Mouse (Mus musculus) hindbrain, embryonic 16.5 days (tissue): ENCODE measurements around the gene 1700011L22Rik. TPM values are rescaled to one million over a fixed set of nuclear protein-coding genes. Genes with fewer than 3 reads are reported as not detected.

Experiments used
- ATAC-seq: fragments of 200-750 bp; cut with Nextera tagmentation; 2 replicates; pipeline ENCODE4 v1.8.0; 2017; ENCODE audit warnings: moderate TSS enrichment, moderate library complexity
- H3K27ac ChIP-seq: fragments of 300-500 bp; sonication (generic); 2 replicates; pipeline ENCODE4 v1.5.1; 2014; ENCODE audit warnings: low read depth, mild to moderate bottlenecking, control low read depth, low read length, moderate library complexity
- H3K27me3 ChIP-seq: fragments of 300-500 bp; sonication (generic); replicated peaks from 2 replicates; pipeline ENCODE4 v1.6.1; 2014; ENCODE audit warnings: low read length; ENCODE audit not compliant: control insufficient read depth, insufficient read depth
- H3K36me3 ChIP-seq: fragments of 300-500 bp; sonication (generic); 2 replicates; pipeline ENCODE4 v1.6.1; 2014; ENCODE audit warnings: mild to moderate bottlenecking, low read length, moderate library complexity, mixed read lengths; ENCODE audit not compliant: control insufficient read depth, insufficient read depth
- H3K4me1 ChIP-seq: fragments of 300-500 bp; sonication (generic); 2 replicates; pipeline ENCODE4 v1.6.1; 2014; ENCODE audit warnings: low read depth, low read length; ENCODE audit not compliant: control insufficient read depth, insufficient read depth
- H3K4me2 ChIP-seq: fragments of 300-500 bp; sonication (generic); 2 replicates; pipeline ENCODE4 v1.6.1; 2014; ENCODE audit warnings: mild to moderate bottlenecking, low read length, control low read depth, moderate library complexity
- H3K4me3 ChIP-seq: fragments of 300-500 bp; sonication (generic); 2 replicates; pipeline ENCODE4 v1.5.1; 2014; ENCODE audit warnings: mild to moderate bottlenecking, low read length, control low read depth, moderate library complexity
- H3K9ac ChIP-seq: fragments of 300-500 bp; sonication (generic); 2 replicates; pipeline ENCODE4 v1.6.1; 2014; ENCODE audit warnings: low read depth, mild to moderate bottlenecking, control low read depth, low read length, moderate library complexity
- H3K9me3 ChIP-seq: fragments of 300-500 bp; sonication (generic); 2 replicates; pipeline ENCODE4 v1.6.1; 2014; ENCODE audit warnings: mild to moderate bottlenecking, low read length, moderate library complexity; ENCODE audit not compliant: control insufficient read depth
- WGBS: fragments of 180-500 bp; shearing (Covaris S2); extraction: QIAGEN DNeasy Blood & Tissue Kit; methylation state at CpG from one replicate; pipeline ENCODE4 v1.1.7; 2014; 5-methylcytosine and 5-hydroxymethylcytosine counted together
- polyA plus RNA-seq: library from polyadenylated mRNA; unstranded; fragments of >200 nt; fragmentation: Nextera tagmentation; extraction: Ambion mirVana; gene quantifications from 2 replicates; pipeline ENCODE4 v1.2.1, GENCODE M21; 2015

1700011L22Rik gene
- polyA plus RNA-seq, 1 experiment from 2014 or later = not detected

GRCm38 (mm10) chr8:79225586-79225985 is 22.8 kb downstream of the 1700011L22Rik start:
- Histone ChIP-seq H3K9me3 (peaks cover 4% of the 10 kb centered on the region), H3K36me3 (no peaks in the 10 kb centered on the region), H3K4me2 (no peak overlapping the region), H3K9ac (no peak overlapping the region), H3K4me1 (no peaks in the 10 kb centered on the region), H3K27ac (no peak overlapping the region), H3K27me3 (no peaks in the 10 kb centered on the region), H3K4me3 (no peak overlapping the region)
- 87% methylated on average over 7 of the region's 7 CpGs for WGBS
- ATAC-seq = no peak

- WGBS = 39% methylated on average over 9 of the region's 9 CpGs
- no peak overlapping the region for H3K9ac ChIP-seq
- no peaks in the 10 kb centered on the region for H3K36me3 ChIP-seq
- H3K4me1 ChIP-seq = no peaks in the 10 kb centered on the region
- no peak for ATAC-seq
- no peak overlapping the region for H3K4me3 ChIP-seq
- no peak overlapping the region for H3K4me2 ChIP-seq
- peaks cover 4% of the 10 kb centered on the region for H3K9me3 ChIP-seq
- H3K27ac ChIP-seq = no peak overlapping the region
- H3K27me3 ChIP-seq = no peaks in the 10 kb centered on the region
Observed at GRCm38 (mm10) chr8:79224363-79224762, 24.0 kb downstream of the 1700011L22Rik start.

GRCm38 (mm10) chr8:79222752-79223141 is 25.6 kb downstream of the 1700011L22Rik start:
- ATAC-seq = peak; percentile 50; the same call in 1 of the 2 replicates
- no peak overlapping the region for H3K27ac ChIP-seq

DNA sequence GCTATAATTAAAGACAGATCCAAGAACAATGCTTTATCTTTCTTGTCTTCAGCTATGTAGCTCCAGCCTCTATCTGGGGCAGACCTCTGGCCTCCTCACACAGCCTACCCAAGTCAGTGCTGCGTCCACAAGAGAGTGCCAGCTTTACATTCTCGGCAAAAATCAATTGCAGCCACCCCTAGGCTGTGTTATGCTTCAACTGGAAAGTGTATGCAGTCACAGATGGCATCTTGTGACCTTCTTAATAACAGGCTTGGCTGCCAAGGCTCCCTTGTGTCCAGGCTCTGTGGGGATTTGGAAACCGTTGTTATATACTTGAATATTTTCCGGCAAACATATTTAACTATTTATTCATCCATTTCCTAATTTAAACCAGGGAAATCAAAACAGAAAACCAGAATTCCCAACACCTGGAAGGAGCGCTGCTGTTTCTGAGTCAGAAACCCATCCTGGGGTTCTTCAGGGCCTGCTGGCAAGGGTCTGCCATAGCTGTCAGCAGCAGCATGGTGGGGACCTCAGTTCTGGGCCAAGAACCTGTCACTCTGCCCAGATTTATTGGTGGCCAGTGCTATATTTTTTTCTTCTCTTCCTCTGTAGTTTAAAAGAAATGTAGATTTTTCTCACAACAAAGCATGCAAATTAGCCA is 26.1 kb downstream of the 1700011L22Rik start:
- H3K4me3 ChIP-seq = no peak overlapping the region
- H3K36me3 ChIP-seq = no peaks in the 10 kb centered on the region
- no peaks in the 10 kb centered on the region for H3K27me3 ChIP-seq
- WGBS = 43% methylated on average over 5 of the region's 5 CpGs
- H3K4me1 ChIP-seq = no peaks in the 10 kb centered on the region
- H3K27ac ChIP-seq = no peak overlapping the region
- H3K9ac ChIP-seq = no peak overlapping the region
- H3K4me2 ChIP-seq = no peak overlapping the region
- peaks cover 4% of the 10 kb centered on the region for H3K9me3 ChIP-seq
- peak; percentile 85; the same call in 1 of the 2 replicates for ATAC-seq

More at GRCm38 (mm10) chr8:79222752-79223141, 25.6 kb downstream of the 1700011L22Rik start:
- Histone ChIP-seq H3K4me1 (no peaks in the 10 kb centered on the region), H3K27me3 (no peaks in the 10 kb centered on the region), H3K4me3 (no peak overlapping the region), H3K9me3 (peaks cover 4% of the 10 kb centered on the region), H3K9ac (no peak overlapping the region), H3K36me3 (no peaks in the 10 kb centered on the region), H3K4me2 (no peak overlapping the region)
- 64% methylated on average over 5 of the region's 5 CpGs for WGBS

DNA sequence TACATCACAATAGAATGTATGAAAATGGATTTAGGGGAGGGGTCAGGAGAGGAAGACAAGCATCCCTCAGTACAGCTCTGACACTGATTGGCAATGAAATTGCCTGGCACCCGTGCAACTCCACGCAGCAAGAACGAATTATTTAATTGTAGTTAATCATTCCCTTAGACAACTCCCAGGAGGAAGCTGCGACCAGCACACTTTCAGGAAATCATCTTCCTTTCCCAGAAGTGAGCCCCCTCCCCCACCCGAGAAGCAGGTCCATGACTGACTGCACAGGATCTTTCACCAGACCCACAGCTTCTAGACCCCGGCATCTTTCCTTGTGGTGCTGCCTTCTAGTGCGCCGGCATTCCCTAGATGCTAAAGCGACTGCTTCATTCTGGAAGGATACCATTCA is 36.7 kb downstream of the 1700011L22Rik start:
- Histone ChIP-seq H3K4me3 (no peak overlapping the region), H3K4me2 (no peak overlapping the region), H3K27me3 (no peaks in the 10 kb centered on the region), H3K9me3 (no peaks in the 10 kb centered on the region), H3K36me3 (no peaks in the 10 kb centered on the region), H3K9ac (no peak overlapping the region), H3K4me1 (peaks cover 16% of the 10 kb centered on the region), H3K27ac (no peak overlapping the region)
- 0 out of 2 replicates have a peak, but pooled peaks have one; percentile 15 for ATAC-seq
- WGBS = 53% methylated on average over 9 of the region's 9 CpGs

GRCm38 (mm10) chr8:79209641-79210358 is 38.6 kb downstream of the 1700011L22Rik start:
- no peaks in the 10 kb centered on the region for H3K27me3 ChIP-seq
- peak; percentile 72 for ATAC-seq
- peaks cover 16% of the 10 kb centered on the region for H3K4me1 ChIP-seq
- no peaks in the 10 kb centered on the region for H3K9me3 ChIP-seq
- peak overlapping the region; percentile 47 for H3K9ac ChIP-seq
- H3K4me3 ChIP-seq = peak overlapping the region; percentile 36
- H3K4me2 ChIP-seq = peak overlapping the region; percentile 56
- H3K27ac ChIP-seq = peak overlapping the region; percentile 67
- WGBS = 4% methylated on average over 27 of the region's 27 CpGs
- no peaks in the 10 kb centered on the region for H3K36me3 ChIP-seq

- Histone ChIP-seq H3K9me3 (no peaks in the 10 kb centered on the region), H3K27me3 (no peaks in the 10 kb centered on the region), H3K4me2 (peak overlapping the region; percentile 56), H3K36me3 (no peaks in the 10 kb centered on the region), H3K9ac (peak overlapping the region; percentile 23; the same call in 1 of the 2 replicates), H3K27ac (peak overlapping the region; percentile 67), H3K4me3 (peak overlapping the region; percentile 36), H3K4me1 (peaks cover 16% of the 10 kb centered on the region)
- ATAC-seq = peak; percentile 66
- WGBS = 14% methylated on average over 15 of the region's 15 CpGs
Observed at GRCm38 (mm10) chr8:79208691-79209640, 39.4 kb downstream of the 1700011L22Rik start.

DNA sequence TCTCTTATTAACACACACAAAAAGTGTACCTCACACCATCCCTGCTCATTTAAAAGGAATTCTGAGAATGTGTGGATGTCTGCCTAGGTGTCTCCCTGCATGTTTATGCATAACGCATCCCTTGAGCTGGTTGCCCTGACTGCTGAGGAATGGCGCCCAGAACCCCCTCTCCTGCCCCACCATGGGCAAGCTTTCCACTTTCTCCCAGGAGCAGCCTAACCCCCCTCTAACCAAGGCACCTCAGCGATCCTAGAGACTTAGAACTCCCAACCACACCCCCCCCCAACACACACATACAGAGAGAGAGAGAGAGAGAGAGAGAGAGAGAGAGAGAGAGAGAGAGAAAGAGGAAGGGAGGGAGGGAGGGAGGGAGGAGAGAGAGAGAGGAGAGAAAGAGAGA is 40.2 kb downstream of the 1700011L22Rik start:
- H3K27me3 ChIP-seq = no peaks in the 10 kb centered on the region
- H3K4me2 ChIP-seq = no peak overlapping the region
- no peak overlapping the region for H3K4me3 ChIP-seq
- WGBS = 59% methylated on average over 3 of the region's 3 CpGs
- H3K9ac ChIP-seq = no peak overlapping the region
- ATAC-seq = no peak
- peaks cover 16% of the 10 kb centered on the region for H3K4me1 ChIP-seq
- H3K36me3 ChIP-seq = no peaks in the 10 kb centered on the region
- H3K27ac ChIP-seq = no peak overlapping the region
- H3K9me3 ChIP-seq = no peaks in the 10 kb centered on the region
